Mouse (Mus musculus): Measurements from ENCODE around the gene Prss36. TPM values are rescaled to one million over a fixed set of nuclear protein-coding genes. Genes with fewer than 3 reads are reported as not detected.

Prss36 gene
- 12.9 and 13.1 TPM in 2 replicates for polyA plus RNA-seq (2015; fragmentation: Nextera tagmentation; extraction: Ambion mirVana)

DNA sequence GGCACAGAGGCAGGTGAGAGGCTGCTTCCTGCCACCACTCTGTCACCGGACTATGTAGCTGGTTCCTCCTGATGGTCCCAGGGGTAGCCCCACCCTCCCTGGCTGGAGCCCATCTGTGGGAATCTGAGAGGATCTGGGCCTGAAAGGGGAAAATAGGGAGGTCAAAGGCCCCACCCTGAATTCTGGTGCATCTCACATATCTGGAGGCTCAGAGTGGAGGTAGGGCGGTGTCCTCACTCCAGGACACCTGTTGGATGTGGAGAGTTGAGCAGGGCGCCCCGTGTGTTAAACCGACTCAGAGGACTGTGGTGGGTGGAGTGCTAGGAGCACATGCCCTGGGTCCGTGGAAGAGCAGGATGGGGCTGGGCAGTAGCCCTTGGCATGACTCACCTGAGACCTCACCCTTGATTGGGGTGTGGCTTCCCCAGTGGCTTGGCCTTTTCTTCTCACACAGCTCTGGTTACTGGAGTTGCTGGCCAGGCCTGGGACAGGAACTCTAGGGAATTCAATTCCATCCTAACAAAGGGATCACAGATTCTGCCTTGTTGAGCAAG is at the start of gene Prss36:
Gene Prss36, minus strand, starts transcription at position 256 of the 554 bp plus-strand sequence.

DNA sequence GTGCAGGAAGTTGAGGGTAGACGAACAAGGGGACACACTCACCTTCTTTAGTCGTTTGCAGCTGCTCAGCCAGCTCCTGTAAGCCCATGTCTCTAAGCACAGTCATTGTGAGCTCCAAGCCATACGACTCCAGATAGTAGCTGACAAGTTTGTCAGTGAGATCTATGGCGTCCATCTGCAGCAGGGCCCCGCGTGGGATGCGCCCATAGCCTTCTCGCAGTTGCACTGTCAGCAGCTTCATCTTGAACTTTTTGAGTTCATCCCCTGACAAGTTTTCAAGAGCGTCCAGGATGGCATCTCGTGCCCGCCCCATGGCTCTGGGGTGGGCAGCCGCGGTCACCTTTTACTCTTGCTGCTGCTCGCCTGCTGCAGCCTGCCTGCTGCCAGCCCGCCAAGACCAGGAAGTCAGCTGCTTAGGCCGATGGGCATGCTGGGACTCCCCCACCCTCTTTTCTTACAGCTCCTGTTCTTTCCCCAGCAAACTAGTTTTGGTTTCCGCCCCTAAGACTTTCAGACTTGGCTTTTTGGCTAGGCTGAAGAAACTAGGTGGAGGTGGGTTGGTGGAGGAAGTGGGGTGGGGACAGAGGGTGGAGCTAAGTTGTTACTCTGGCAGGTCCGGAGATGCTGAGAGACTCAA is 46.9 kb upstream of the Prss36 start, which contains the start of gene Pycard:
Gene Pycard, minus strand, starts transcription at position 527 of the 637 bp plus-strand sequence.

DNA sequence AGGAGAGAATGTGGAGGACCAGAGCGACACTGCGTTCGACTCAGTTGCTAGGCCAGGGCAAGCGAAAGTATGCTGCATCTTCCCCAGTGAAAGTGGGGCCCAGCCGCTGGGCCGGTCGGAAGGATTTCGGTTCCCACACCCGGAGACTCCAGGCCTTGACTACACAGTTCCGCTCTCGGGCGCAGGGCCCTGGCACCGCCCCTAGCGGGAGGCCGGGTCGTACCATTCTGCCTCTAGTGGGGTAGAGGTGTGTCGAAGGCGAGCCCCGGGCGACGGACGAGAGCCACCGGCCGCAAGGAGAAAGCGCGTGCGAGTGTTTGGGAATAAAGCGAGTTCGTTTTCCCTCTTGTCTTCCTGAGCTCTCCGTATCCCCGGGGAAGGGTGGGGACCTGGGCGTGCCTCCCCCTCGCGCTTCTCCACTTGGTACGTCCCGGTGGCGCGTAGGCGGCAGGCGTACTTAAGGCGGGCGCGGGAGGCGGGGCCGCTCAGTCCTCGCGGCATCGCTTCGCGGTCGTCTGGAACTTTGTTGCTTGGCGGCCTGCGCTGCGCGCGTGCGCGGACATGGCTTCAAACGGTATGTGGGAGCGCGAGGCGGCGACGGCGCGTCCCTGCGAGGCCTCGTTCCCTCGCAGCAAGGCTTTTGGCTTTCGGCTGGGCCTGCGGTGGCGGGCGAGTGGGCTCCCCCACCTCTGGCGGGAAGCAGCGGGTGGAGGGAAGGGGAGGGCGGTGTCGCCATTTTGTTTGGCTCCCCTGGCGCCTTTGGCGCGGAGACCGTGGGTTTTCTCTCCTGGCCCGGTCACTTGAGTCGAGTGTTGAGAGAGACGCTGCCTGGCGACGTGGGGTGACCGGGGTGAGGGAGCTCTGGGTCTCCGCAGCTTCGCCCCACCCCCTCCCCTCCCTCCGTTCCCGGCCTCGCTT is 20.7 kb upstream of the Prss36 start, which contains the start of gene Fus:
Gene Fus, plus strand, starts transcription at position 454 of the 918 bp plus-strand sequence.

DNA sequence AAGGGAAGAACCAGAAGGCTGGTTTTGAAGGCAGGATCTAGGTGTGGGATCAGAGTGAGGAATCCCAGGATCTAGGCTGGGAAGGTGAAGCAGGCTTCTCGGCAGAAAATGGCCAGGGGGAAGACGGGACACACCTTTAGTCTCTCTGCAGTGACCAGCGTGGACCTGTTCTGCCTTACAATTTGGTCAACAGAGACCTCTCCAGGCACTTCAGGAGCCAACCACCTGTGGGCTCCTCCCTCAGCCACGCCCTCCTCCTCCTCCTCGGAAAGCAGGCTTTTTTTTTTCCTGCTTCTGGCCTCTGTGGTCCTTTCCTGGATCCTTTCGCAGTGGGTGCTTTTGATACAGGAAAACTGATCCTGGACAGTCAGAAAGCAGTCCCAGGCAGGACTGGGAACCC is 16.6 kb downstream of the Prss36 start, which contains the start of gene Prss8:
Gene Prss8, minus strand, starts transcription at position 182 of the 400 bp plus-strand sequence.

DNA sequence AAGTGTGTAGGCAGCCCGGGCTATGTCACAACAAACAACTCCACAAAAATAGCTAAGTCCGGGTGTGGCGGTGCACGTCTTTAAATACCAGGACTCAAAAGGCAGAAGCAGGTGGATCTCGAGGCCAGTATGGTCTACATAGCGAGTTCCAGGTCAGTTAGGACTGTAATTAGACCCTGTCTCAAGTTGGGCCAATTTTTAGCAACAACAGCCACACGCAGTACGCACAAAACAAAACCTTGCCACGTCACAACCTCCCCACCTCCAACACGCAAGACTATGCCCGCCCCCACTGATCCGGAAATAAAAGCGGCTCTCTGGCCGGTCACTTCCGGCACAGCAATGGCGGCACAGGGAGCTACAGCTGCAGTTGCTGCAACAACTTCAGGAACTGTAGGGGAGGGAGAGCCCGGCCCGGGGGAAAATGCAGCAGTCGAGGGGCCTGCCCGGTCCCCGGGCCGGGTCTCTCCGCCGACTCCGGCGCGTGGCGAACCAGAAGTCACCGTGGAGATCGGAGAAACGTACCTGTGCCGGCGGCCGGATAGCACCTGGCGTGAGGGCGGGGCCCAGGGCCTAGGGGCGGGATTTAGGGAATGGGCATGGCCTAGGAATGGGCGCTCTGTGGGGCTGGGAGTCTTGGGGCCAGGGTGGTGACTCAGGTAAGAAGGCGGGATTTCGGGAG is 34.2 kb downstream of the Prss36 start, which contains the start of gene Kat8:
Gene Kat8, plus strand, starts transcription at position 327 of the 682 bp plus-strand sequence.

DNA sequence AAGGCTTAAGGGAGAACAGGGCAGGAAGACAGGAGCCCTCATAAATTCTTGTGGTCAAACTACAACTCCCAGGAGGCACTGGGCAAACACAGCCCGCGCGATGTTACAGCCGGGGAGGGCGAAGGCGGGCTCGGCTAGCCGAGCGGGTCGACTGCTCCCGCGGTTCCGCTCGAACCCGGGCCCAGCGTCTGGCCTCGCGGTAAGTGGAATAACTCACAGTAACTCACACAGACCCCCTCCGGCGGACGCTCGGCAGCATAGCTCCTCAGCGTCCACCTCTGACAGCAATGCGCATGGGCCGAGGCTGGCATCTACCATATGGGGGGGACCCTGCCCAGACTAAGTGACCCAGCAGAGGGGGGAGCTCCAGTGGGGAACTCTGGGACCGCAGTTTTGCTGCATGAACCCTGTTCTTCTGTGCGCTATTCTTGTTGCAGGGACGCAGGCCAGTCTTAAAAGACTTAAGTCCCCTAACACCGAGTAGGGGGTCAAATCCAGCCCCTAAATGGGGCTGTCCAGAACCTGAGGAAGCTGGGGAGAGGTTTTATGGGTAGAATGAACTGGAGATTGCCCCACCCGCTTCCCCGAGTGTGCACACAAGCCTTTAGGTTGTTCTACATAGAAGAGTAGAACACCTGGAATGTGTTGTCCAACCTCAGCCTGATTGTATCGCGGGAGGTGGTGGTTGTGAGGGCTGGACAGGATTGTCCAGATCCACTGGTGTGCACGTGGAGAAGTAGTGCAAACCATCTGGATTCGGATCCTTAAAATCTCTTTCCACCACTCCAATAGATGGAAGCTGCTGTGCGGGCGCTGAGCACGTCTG is 42.3 kb downstream of the Prss36 start, which contains the start of gene Bckdk:
Gene Bckdk, plus strand, starts transcription at position 112 of the 826 bp plus-strand sequence.

DNA sequence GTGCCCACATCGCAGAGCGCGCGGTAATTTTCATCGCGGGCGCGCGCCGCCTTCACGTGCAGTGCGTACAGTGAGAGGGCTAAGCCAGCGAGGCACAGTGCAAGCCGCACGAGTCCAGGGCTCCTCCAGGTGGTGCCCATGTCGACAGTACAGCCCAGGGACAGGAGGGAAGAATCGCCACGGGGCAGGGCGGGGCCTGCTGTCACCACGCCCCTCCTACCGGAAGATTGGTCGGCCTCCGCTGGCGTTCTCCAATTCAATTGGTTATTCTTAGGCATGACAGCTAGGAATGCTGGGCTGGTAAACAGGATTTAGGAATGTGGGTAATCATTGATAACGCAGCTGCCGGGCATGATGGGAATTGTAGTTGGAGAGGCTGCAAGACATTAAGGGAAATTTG is 51.1 kb downstream of the Prss36 start, which contains the start of the genes Gm21974 and Vkorc1:
Gene Gm21974, minus strand, starts transcription at position 13 of the 400 bp plus-strand sequence.
Gene Vkorc1, minus strand, starts transcription at position 176 of the 400 bp plus-strand sequence.

DNA sequence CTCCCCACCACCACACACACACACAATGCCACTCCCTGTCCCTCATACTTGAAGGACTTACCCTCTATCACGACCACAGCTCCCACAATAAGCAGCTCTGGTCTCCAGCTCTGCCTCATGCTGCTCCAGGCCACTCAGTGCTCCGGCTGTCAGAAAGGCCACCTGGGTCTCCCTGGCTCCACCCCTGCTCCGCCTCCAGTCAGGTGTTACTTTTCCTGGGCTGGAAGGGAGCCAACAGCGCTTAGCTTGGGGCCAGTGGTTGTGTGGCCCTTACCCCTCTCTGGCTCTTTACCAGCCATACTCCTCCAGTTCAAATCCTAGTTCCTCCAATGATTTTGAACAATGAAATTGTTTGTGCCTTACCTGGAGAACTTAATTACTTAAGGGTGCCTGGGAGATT is 55.7 kb downstream of the Prss36 start, which contains the start of gene Prss53:
Gene Prss53, minus strand, starts transcription at position 173 of the 400 bp plus-strand sequence.

Other genes starting within 250 kb of the Prss36 start
- 137 and 174 TPM in 2 replicates for gene Bcl7c, start 237.8 kb downstream of the Prss36 start, polyA plus RNA-seq (2015; fragmentation: Nextera tagmentation; extraction: Ambion mirVana)
- gene Ctf1, start 234.0 kb downstream of the Prss36 start, polyA plus RNA-seq (2015; fragmentation: Nextera tagmentation; extraction: Ambion mirVana): 9.4 and 12.0 TPM in 2 replicates
- gene Ctf2, start 214.6 kb downstream of the Prss36 start, polyA plus RNA-seq (2015; fragmentation: Nextera tagmentation; extraction: Ambion mirVana): 0.06 and 0.10 TPM in 2 replicates
- gene Fbxl19, start 202.2 kb downstream of the Prss36 start, polyA plus RNA-seq (2015; fragmentation: Nextera tagmentation; extraction: Ambion mirVana): 1.9 and 2.2 TPM in 2 replicates
- 22.4 and 30.3 TPM in 2 replicates for gene Orai3, start 176.9 kb downstream of the Prss36 start, polyA plus RNA-seq (2015; fragmentation: Nextera tagmentation; extraction: Ambion mirVana)
- 18.0 and 18.3 TPM in 2 replicates for gene Setd1a, start 170.1 kb downstream of the Prss36 start, polyA plus RNA-seq (2015; fragmentation: Nextera tagmentation; extraction: Ambion mirVana)
- not detected in 2 replicates for gene Gm49388, start 161.1 kb downstream of the Prss36 start, polyA plus RNA-seq (2015; fragmentation: Nextera tagmentation; extraction: Ambion mirVana)
- 38.2 and 51.3 TPM in 2 replicates for gene Hsd3b7, start 146.1 kb downstream of the Prss36 start, polyA plus RNA-seq (2015; fragmentation: Nextera tagmentation; extraction: Ambion mirVana)
- gene Stx4a, start 122.4 kb downstream of the Prss36 start, polyA plus RNA-seq (2015; fragmentation: Nextera tagmentation; extraction: Ambion mirVana): 36.1 and 40.7 TPM in 2 replicates
- 4.0 and 5.3 TPM in 2 replicates for gene Stx1b, start 122.2 kb downstream of the Prss36 start, polyA plus RNA-seq (2015; fragmentation: Nextera tagmentation; extraction: Ambion mirVana)
- 5.1 and 5.5 TPM in 2 replicates for gene Zfp646, start 70.5 kb downstream of the Prss36 start, polyA plus RNA-seq (2015; fragmentation: Nextera tagmentation; extraction: Ambion mirVana)
- gene Zfp668, start 69.9 kb downstream of the Prss36 start, polyA plus RNA-seq (2015; fragmentation: Nextera tagmentation; extraction: Ambion mirVana): 8.6 and 10.2 TPM in 2 replicates
- gene Prss53, start 55.8 kb downstream of the Prss36 start, polyA plus RNA-seq (2015; fragmentation: Nextera tagmentation; extraction: Ambion mirVana): 0.72 and 0.84 TPM in 2 replicates
- gene Gm21974, start 51.3 kb downstream of the Prss36 start, polyA plus RNA-seq (2015; fragmentation: Nextera tagmentation; extraction: Ambion mirVana): not detected in 2 replicates
- 209 and 232 TPM in 2 replicates for gene Vkorc1, start 51.1 kb downstream of the Prss36 start, polyA plus RNA-seq (2015; fragmentation: Nextera tagmentation; extraction: Ambion mirVana)
- gene Bckdk, start 42.6 kb downstream of the Prss36 start, polyA plus RNA-seq (2015; fragmentation: Nextera tagmentation; extraction: Ambion mirVana): 87.5 and 128 TPM in 2 replicates
- gene Kat8, start 34.2 kb downstream of the Prss36 start, polyA plus RNA-seq (2015; fragmentation: Nextera tagmentation; extraction: Ambion mirVana): 23.3 and 29.7 TPM in 2 replicates
- 1.0 and 2.5 TPM in 2 replicates for gene Prss8, start 16.6 kb downstream of the Prss36 start, polyA plus RNA-seq (2015; fragmentation: Nextera tagmentation; extraction: Ambion mirVana)
- gene Fus, start 20.7 kb upstream of the Prss36 start, polyA plus RNA-seq (2015; fragmentation: Nextera tagmentation; extraction: Ambion mirVana): 170 and 234 TPM in 2 replicates
- gene Pycard, start 47.1 kb upstream of the Prss36 start, polyA plus RNA-seq (2015; fragmentation: Nextera tagmentation; extraction: Ambion mirVana): 37.4 and 57.5 TPM in 2 replicates
- 0.15 TPM in 1 of 2 replicates, not detected in the other for gene Trim72, start 57.2 kb upstream of the Prss36 start, polyA plus RNA-seq (2015; fragmentation: Nextera tagmentation; extraction: Ambion mirVana)
- gene Itgam, start 115.9 kb upstream of the Prss36 start, polyA plus RNA-seq (2015; fragmentation: Nextera tagmentation; extraction: Ambion mirVana): 1.8 and 2.1 TPM in 2 replicates
- gene Gm49368, start 116.0 kb upstream of the Prss36 start, polyA plus RNA-seq (2015; fragmentation: Nextera tagmentation; extraction: Ambion mirVana): 0.06 TPM in 1 of 2 replicates, not detected in the other
- gene Itgax, start 182.8 kb upstream of the Prss36 start, polyA plus RNA-seq (2015; fragmentation: Nextera tagmentation; extraction: Ambion mirVana): 0.23 TPM in 1 of 2 replicates, not detected in the other
- not detected in 2 replicates for gene Itgad, start 207.7 kb upstream of the Prss36 start, polyA plus RNA-seq (2015; fragmentation: Nextera tagmentation; extraction: Ambion mirVana)

Data from adrenal gland, postnatal 0 days (tissue).